Mouse (Mus musculus) left cerebral cortex, adult 18-20 months (tissue): ENCODE measurements at regions not wholly inside any gene's neighbourhood (a gene's known extent, or its start where the extent isn't known, plus 50 kb on each side); places are given as distances from the start of the nearest gene placed in this dataset.

Source experiments
- DNase-seq, 2 experiments: peaks; one replicate each; pipeline ENCODE4 v3.0.0; 2021 to 2022; ENCODE audit warnings: low spot score in 2 of 2, mixed read lengths in 1 of 2

DNA sequence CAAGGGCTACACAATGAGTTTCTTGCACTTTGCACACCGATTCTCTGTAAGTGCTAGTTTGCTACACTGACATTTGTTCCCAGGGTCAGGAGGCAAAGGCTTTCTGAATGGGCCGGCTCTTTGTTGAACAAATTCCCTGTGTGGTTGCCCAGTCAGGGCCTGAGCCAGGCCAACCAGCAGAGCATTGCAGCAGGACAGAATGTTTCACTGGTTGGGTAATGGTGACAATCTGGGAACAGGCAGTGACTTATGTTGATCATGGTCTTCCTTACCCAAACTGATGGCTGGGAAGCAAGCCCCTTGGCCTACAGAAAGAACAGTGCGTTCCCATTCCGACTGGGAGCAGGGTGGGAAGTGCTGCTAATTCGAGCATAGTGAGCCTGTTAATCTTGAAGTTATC is 363.7 kb upstream of the Satb1 start:
- DNase-seq = no peak

GRCm38 (mm10) chr17:52195804-52196203 is 362.7 kb upstream of the Satb1 start:
- no peak for DNase-seq

- no peak for DNase-seq
These were observed 358.1 kb upstream of the Satb1 start for GRCm38 (mm10) chr17:52191064-52191682.

DNA sequence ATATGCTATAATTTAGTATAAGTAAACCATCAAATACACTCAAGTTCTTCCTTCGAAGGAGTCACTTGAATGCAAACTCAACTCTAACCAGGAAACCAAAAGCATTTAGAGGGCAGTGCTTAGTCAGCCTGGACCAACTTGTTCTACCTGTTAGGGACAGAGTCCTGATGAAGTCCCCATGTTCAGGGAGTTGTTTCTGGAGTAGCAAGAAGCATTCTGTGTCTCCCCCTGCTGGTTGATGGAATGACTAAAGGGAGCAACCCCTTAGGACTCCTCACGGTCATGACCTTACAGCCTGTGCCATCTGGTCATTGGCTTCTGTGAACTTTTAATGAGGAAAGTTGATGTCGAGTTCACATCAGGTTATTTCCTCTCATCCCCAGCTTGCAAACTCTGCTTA is 349.6 kb upstream of the Satb1 start:
- DNase-seq = peak in 1 of 2 experiments; percentile 28

DNA sequence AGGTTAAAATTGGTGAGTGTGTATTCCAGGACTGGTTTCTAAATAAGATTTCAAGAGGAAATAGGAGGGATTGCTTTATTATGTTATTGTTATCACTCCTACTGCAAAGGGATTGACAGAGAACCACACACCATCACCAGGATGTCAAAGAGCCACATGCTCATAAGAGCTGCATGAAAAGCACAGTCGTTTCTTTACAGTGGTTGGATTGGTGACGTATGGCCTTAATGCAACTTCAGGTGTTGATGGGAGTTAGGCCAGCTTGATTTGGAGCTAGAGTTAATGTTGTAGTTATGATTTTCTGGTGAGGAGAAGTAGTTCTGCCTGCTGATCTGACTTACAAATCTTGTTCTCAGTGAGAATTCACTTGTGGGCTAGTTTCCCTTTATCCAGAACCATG is 344.9 kb upstream of the Satb1 start:
- DNase-seq = no peak

- DNase-seq = peak in 1 of 2 experiments; percentile 3
These were observed 335.2 kb upstream of the Satb1 start for GRCm38 (mm10) chr17:52168076-52168838.

- no peak for DNase-seq
These were observed 334.6 kb upstream of the Satb1 start for GRCm38 (mm10) chr17:52167658-52168057.

DNA sequence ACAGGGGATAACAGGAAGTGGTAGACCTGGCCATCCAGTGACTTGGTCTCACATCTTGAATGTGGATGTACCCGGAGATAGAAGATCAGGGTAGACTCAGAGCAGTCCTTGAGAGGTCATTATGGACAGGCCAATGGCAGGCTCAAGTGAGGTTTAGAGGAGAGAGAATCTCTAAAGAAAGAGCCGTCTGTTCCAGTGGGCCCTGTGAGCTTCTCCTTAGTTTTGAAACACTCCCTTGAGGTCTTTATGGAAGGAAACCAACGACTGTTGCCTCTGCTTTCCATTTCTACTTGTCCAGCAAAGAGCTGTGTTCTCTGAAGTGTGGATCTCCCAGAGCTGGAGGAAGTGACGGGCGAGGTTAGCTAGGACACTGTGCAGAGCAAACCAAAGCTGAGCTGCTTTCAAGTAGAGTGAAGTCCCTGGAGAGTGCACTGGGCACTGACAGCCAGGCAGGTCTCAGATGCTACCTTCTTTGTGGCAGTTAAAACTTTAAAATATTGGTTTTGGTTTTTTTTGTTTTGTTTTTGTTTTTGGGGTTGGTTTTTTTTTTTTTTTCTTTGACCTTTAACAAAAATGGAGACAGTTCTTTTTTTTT is 332.9 kb upstream of the Satb1 start:
- DNase-seq = no peak

DNA sequence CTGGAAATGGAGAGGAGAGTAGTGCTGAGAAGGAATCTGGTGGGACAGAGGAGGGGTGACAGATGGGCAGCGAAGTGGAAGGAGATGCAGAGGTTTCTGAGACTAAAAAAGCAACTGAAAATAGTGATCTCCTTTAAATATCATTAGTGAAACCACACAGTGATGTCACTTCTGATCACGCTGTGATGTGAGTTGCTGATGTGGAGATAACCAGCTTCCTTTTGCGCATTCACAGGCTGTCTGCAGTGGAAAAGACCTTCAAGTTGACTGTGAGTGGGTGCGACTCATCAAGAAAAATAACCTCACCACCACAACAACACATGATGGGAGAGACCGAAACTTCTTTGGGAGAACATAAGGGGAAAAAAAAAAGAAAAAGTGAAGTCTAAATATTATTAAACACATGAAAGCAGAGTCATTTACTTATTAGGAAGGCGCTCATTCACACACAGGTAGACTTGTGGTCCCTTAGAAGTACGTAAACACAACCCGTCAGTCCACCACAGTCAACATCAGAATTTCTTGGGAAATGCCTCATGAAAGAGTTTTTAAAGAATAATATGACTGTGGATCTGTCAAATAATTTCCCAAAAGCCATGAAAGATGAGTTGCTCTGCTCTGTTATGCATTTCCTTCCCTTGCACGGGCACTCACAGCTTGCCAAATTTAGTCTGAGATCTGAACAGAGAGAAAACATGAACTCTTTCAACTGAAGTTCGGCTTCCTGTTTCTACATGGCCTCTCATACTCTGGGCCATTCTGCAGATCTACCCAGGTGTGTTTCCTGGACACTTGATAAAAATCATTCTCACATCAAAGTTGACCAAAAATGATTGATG is 329.7 kb upstream of the Satb1 start:
- DNase-seq = no peak

DNA sequence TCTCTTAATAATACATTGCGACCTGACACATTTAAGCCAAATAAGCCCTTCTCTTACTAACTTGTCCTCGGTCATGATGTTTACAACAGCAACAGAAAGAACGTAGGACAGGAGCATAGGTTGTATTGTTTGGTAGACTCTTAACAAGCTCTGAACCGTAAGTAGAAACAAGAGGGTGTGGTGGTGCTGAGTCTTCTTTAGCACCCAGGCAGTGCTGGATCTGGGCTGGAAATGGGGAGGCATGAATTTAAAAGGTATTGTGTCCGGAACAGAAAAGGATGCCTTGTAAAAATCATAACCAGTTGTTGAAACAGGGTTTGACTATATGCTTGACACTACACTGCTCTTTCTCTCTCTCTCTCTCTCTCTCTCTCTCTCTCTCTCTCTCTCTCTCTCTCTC is 317.4 kb upstream of the Satb1 start:
- DNase-seq = no peak

GRCm38 (mm10) chr17:52149834-52150233 is 316.7 kb upstream of the Satb1 start:
- no peak for DNase-seq

DNA sequence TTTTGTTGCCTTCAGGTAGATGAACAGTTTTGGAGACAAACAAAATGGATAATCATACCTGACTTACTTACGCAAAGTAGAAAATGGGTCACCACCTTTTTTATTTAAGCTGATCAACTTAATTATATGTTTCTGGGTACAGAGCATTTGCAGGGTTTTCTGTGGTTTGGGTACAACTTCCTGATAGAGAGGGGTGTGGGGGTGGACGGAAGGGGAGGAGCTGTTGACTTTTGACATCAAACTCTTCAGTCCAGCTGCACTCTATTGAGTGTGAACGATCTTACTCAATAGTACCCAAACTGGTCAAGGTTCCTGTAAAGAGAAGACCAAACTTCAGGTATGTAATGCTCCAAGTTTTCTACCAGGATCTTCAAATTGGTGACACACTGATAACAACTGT is 316.0 kb upstream of the Satb1 start:
- DNase-seq = no peak

DNA sequence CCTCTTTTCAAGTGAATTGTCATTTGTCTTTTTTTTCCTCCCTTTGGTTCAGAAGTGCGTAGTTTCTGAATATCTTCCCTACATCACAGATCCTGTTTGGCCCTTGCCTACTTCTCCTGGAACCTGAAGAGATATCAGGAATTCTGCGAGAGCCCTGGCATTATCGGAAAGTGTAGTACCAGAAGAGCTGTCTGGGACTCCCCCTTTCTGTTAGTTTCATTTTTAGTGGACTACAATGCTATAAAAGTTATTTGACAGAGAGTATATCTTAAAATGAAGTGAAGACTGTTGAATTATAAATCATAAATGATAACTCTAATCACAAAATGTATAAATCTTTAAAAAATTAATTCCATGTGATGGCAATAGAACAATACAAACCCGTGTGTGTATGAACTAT is 270.8 kb upstream of the Satb1 start:
- no peak for DNase-seq

DNA sequence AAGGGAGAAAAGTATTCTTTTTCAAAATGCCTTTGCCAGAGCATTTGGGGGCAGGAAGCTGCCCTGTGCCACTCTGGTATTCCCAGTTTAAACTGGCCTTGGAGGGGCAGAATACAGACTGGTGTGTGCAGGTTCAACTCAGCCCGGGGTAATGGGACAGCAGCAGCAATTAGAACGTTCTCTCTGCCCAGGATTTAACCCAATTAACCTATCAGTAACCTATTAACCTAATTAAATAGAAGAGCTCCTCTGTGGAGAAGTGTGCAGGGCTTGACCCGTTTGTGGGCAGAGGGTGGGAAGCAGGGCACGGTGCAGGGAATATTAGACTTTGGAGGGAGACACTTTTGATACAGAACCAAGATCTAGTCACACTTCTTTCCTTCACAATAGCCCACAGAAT is 252.7 kb upstream of the Satb1 start:
- no peak for DNase-seq

DNA sequence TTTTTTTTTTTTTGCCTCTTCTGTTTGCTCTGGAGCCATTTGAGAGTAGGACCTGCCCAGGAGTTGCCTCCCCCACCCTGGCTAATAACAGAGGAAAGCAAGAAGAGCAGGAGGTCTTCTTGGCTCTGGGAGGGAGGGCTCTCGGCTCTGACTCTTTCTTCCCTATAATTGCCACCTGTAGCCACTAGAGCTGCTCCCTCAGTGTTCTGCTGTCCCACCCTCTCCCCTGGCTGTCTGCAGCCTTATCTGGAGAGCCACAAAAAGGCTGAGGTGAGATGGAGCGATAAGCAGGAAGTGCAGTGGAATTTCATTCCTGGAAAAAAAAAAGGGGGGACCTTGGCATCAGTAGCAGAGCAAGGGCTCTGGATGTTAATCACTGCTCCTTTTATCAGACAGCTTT is 251.4 kb upstream of the Satb1 start:
- no peak for DNase-seq

DNA sequence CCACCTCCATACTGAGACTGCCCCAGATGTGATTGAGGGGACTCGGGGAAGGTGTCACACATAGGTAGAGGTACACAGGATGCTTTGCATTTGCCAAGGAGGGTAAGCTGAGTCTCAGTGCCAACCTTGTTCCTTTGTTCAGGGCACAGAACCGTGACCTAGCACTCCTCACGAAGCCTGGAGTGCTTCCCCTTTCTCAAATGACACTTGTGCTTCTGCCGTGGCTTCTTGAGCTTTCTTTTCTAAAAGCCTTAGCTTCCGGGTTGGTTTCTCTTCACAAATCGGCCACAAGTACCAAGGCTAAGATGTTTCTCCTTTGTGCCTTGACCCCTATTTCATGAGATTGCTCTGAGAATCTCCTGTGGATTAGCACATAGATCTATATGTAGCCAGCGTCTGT is 246.2 kb upstream of the Satb1 start:
- no peak for DNase-seq

DNA sequence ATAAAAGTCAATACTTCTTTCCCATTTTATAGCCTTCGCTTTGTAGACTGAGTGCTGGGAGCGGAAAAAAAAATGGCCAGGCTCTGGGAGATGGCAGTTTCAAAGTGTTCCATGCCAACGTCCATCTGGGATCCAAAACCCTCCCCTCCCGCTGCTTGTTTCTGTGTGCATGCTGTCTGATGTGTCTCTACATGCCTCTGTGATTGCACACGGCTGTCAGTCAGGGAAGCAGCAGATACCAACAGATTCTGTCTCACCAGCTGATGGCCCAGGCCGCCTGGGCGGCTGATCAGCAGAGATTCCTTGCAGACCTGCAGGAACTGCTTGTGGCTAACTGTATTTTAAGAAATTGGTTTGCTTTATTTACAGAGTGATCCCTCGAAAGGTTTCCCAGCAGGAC is 245.4 kb upstream of the Satb1 start:
- no peak for DNase-seq

DNA sequence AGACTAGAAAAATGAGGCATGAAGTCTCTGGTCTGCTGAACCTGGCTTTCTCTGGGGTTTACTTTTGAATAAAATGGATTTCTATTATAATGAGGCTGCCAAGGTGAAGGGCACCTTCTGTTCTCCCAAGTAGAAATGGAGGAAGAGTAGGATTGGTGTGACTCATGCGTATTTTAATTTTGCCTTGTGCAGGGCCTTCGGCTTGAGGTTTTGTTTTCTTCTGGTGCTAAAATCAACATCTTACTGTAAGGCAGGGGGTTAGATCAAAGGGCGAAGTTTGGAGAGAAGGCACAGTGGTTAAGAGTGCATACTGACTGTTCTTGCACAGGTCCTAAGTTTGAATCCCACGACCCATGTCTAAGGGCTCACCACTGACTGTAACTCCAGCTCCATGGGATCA is 244.9 kb upstream of the Satb1 start:
- DNase-seq = no peak

DNA sequence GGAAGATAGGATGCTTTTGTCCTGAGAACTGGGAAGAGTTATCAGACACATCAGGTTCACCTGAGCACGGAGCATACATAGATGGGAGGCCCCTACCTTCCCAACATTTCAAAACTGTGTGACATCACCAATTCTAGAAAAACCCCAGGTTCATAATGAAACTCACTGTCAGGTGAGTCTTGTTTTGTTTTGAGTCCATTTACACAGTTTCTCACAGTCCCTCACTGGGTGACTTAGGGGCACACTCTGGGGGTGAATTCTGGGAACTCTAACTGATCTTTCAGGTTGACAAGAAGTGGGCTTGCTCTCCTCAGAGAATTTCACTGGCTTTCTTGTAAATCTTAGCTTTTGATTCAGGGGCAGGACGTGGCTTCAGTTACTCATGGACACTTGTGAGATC is 243.7 kb upstream of the Satb1 start:
- no peak for DNase-seq

GRCm38 (mm10) chr17:52067721-52068120 is 234.6 kb upstream of the Satb1 start:
- DNase-seq = no peak

DNA sequence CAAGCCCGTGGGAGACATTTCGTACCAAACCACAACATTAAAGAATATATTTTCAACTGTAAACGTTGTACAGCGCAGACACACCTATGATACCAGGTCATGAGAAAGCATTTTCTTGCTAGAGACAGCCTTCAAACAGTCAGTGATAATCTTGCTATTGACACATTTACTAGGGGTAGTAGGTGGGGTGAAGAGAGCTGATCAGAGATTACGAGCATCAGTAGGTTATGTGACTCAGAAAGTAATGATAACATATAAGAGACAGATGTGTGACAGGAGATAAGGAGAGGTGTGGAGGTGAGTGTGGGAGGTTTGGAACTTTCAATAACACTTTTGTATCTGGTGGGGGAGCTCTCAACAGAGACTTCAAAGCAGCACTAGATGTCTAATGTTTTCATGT is 231.5 kb upstream of the Satb1 start:
- DNase-seq = no peak

- DNase-seq = no peak
These were observed 230.0 kb upstream of the Satb1 start for GRCm38 (mm10) chr17:52063121-52063520.
